Mouse (Mus musculus): ENCODE data around the gene Klf13. TPM values are rescaled to one million over a fixed set of nuclear protein-coding genes. Genes with fewer than 3 reads are reported as not detected.
A peak's percentile ranks its signal among the peaks of the same experiment; 100 is the strongest.

The Klf13 gene
- total RNA-seq, 2 experiments from 2014 or later: 200 to 216 TPM

DNA sequence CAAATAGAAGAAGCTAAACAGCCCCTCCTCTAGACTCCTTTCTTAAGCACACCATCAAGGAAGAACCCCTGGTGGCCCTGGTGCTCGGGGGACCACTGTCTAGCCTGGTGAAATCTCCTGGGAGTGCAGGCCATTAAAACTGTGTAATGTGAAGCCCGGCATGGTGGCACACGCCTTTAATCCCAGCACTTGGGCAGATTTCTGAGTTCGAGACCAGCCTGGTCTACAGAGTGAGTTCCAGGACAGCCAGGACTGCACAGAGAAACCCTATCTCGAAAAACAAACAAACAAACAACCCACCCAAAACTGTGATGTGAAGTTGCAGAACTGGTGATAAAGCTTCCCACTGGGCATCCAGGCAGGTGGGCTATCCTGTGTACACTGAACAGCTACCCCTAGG, 24.9 kb upstream of the Klf13 start:
- no peak overlapping the region for H3K4me3 ChIP-seq
- H3K27ac ChIP-seq: no peak overlapping the region
- no peak for DNase-seq (ENCODE audit: low spot score in 2 of 2)
- no peak for TF ChIP-seq CTCF (conservative IDR thresholded peaks at IDR 0.05)

DNA sequence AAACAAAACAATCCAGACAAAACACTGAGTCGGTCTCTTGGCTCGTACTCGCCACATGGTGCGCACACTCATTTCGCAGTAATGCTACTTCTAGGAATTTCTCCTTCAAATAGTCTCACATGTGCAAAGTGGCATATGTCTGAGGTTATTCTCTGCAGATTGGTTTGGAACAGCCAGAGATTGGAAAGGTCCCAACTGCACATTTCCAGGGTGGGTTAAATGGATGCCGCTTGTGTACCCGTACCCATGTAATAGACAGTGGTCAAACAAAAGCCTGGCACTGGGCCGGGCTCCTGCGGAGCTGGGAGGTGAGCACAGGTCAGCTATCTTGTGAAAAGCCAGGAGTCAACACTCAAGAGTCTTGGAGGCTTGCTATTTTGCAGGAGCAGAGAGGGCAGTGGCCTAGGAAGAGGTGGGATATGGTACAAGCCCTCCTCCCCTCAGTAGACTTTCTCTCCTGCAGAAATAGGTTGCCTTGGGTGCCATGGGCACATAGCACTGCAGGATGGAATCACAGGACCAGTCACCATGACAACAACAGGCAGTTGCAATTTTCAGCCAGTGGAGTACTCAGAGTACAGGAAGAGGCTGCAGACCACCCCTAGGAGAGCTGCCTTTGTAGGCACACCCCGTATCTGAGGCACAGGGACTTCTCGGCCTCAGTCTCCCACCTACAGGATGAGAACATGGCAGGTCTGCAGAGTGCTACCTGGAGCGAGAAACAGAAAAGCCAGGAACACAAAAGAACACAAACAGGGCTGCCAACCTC, 19.3 kb upstream of the Klf13 start:
- DNase-seq (ENCODE audit: low spot score in 2 of 2): peak in 1 of 2 experiments; percentile 58
- H3K4me3 ChIP-seq: peak overlapping the region; percentile 17; the same call in 1 of the 2 replicates
- peak overlapping the region; percentile 89 for H3K27ac ChIP-seq
- TF ChIP-seq CTCF (conservative IDR thresholded peaks at IDR 0.05): no peak

DNA sequence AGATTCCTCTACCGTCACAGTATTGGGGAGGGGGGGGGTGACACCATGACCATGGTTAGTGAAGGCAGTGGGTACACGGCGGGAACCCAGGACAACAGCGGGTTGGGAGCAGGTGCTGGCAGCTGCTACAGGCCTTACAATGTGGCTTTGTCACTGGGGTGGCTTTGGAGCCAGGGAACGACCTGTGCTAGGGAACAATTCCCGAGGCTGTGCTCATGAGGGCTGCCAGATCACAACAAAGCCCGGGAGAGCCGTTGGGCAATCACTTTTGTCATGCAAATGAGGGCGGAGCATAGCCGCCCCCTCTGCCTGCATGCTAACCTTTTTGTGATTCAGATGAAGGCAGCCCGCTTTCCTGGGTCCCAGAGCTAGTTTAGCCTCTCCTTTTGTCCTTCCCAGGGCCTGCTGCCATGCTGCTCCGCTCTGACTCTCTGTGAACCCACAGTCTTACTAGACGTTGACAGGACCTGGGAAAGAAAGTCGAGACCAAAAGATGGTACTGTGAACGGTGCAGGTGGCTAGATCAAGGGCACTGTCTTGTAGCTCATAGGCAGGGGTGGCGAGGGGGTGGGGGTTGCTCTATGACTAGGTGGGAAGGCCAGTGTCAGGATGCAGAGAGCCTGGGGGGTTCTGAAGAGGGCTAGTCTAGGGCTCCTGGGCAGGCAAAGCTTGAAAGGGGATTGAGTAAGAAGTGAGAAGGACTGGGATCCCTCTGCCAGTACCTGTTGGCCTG, 18.4 kb upstream of the Klf13 start:
- peak overlapping the region; percentile 89 for H3K27ac ChIP-seq
- peak overlapping the region; percentile 17; the same call in 1 of the 2 replicates for H3K4me3 ChIP-seq
- peak; percentile 70 to 79 for DNase-seq (ENCODE audit: low spot score in 2 of 2)
- no peak for TF ChIP-seq CTCF (conservative IDR thresholded peaks at IDR 0.05)

DNA sequence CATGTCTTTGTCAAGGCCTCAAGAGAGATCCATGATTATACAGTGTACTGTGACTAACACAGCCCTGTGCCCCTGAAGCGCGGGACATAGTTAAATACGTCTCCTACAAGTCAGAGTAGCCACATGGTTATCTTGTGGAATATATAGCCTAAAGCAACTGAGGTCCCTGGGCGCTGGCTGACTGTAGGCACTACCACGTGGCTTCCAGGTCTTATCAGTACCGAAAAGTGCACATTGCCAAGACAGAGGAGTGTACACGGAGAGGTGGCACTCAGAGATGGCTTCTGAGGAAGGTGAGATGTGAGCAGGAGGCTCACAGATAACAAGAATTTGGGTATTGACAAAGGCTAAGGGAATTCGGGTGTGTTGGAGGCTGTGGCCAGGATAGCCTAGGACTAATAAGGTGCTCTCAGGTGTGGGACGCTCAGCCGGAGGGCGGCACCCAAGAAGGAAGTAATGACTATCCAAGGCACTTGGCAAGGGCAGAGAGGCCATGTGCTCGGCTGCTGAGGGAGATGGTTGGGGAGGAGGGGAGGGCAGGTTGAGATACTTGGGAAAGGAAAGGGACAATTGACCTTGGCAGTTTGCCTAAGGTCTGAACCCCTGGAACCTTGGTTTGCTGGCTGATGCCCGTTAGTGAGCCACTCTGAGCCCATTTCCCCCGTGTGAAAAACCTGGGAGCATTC, 17.6 kb upstream of the Klf13 start:
- DNase-seq (ENCODE audit: low spot score in 2 of 2): no peak
- Histone ChIP-seq H3K4me3 (no peak overlapping the region), H3K27ac (peak overlapping the region; percentile 89)
- no peak for TF ChIP-seq CTCF (conservative IDR thresholded peaks at IDR 0.05)

DNA sequence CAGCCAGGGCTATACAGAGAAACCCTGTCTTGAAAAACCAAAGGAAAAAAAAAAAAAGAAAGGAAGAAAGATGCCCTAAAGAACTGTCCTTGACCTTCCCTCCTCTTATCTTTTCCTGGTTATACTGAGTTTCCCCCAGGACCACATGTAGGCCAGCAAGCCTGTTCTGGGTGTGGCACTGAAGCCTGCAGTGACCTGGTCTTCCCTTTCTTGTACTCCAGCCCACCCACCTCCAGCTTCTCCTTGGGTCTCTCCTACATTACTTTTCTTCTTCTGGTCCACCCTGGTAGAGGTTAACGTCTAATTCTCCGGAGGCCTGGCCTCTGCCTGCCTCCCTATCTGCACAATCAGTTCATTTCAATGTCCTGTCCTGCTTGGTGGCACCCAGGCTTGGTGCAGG, 16.7 kb upstream of the Klf13 start:
- TF ChIP-seq CTCF (conservative IDR thresholded peaks at IDR 0.05): no peak
- H3K4me3 ChIP-seq: no peak overlapping the region
- peak overlapping the region; percentile 89 for H3K27ac ChIP-seq
- DNase-seq (ENCODE audit: low spot score in 2 of 2): no peak

DNA sequence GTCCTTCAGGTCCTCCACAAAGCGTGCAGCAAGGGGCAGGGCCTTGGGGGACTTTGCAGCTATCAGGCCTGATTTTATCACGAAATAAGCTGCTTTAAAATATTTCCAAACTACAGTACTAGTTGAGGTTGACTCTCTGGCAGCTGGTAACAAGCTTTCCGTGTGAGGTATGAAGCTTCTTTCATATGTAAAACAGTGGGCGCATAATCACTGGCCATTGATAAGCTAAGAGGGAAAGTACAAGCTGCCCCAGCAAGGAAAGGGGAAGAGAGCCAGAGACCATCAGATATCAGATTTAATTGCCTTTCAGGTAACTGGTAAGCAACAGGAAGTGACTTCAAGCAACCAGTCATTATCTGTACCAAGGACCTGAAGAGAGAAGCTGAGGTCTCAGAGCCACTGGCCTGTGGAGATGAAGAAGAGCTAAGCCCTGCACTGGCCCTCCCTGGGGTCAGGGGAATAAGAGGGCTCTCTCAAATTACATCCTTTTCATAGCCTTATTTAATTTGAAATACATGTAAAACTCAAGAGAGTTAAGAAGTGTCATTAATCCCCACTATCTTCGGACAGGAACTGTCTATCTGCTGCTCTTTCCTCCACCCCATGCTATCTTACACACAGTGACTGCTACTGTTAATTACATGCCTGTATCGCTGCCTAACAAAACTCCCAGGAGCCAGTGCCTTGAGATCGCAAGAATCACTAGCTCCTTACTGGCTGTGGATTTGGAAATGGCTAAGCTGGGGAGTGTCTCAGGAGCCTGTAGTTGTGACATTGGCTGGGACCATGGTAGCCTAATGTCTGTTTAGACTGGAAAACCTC, 13.6 kb upstream of the Klf13 start:
- Histone ChIP-seq H3K4me3 (no peak overlapping the region), H3K27ac (peak overlapping the region; percentile 88)
- no peak for TF ChIP-seq CTCF (conservative IDR thresholded peaks at IDR 0.05)
- DNase-seq (ENCODE audit: low spot score in 2 of 2): no peak

DNA sequence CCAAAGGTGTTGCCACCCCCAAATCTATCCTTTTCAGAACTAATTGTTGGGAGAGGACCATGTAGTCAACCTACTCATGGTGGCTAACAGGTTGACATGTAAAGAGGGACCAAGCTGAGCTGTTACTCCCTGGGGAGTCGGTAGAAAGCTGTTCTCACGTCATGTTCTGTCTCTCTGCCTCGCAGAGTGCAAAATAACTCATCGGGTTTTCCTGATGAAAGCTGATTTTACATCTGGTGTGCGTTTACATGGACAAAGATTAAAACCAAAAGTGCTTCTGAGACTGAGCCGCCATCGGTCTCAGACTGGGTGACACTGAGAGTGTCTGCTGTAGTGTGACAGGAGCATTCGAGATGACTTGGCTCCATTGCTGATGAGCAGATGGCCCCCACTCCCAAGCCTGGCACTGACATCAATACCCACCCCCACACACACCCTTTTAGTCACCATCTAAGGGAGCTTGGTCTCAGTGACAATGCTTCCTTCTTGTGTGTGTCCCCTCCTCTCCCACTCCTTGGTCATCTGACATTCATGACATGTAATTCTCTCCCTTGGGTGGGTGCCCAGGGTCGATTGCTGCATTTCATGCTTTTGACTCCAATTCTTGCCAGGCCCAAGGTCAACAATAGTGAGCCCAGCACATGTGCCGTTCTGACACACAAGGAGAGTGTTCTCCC, 12.4 kb upstream of the Klf13 start:
- no peak overlapping the region for H3K4me3 ChIP-seq
- no peak for TF ChIP-seq CTCF (conservative IDR thresholded peaks at IDR 0.05)
- H3K27ac ChIP-seq: peak overlapping the region; percentile 88
- DNase-seq (ENCODE audit: low spot score in 2 of 2): peak; percentile 69 to 82

DNA sequence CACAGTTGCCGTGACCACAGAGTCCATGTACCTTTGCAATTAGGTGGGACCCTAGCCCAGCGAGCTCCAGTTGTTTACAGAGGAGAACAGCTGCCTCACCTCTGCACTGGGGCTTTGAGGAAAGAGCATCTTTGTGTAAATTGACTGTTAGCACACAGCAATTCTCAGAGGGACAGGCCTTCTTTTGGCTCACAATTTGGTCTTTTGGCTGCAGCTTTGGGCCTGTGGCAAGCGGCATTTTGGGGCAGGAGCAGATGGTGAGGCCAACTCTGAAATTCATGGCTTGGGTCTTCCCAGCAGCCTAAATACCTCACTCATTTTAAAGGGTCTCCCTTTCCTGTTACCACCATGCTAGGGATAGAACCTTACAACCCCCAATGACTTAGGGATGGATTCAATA, 10.5 kb upstream of the Klf13 start:
- Histone ChIP-seq H3K4me3 (no peak overlapping the region), H3K27ac (no peak overlapping the region)
- TF ChIP-seq CTCF (conservative IDR thresholded peaks at IDR 0.05): no peak
- DNase-seq (ENCODE audit: low spot score in 2 of 2): no peak

DNA sequence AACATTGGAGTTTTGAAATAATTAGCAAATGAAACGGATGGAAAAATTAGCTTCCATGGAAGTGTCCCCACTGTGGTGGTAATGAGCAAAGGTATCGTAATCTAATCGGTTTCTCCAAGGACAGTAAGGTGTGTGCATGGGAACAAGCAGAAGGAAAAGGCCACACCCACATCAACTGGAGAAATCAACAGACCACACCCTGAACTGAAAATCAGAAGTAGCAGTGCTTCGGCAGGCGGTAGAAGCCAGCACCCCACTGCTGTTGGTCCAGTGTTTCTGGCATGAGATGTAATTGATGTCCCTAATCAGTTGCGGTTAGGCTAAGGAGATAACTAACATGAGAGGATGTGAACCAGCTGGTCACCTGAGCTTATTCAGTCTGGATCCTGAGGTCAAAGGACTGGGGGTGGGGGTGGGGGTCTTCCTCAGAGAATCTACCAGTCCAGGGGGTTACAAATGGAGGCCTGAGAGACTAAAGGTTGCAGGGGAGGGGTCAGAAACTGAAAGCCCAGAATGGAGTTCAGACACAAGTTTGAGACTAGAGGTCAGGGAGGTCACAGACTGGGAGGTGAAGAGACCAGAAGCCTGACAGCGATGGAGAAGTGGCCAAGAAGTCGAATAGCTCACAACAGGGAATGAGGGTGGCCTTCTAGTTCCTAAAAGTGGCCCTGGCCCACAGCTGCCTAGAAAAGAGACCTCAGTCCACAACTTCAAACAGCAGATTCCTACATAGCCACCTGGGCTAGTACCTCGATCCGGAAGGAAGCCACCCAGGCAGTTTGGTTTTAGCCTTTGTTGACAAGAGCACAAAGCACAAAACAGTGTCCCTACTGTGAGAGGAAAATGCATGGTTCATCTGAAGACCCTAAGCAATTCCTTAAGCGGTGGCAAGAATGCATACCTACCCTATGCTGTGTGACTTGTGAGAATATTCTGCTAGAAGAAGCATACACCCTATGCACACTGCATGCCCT, 9.1 kb upstream of the Klf13 start:
- Histone ChIP-seq H3K4me3 (no peak overlapping the region), H3K27ac (no peak overlapping the region)
- DNase-seq (ENCODE audit: low spot score in 2 of 2): no peak
- TF ChIP-seq CTCF (conservative IDR thresholded peaks at IDR 0.05): no peak

DNA sequence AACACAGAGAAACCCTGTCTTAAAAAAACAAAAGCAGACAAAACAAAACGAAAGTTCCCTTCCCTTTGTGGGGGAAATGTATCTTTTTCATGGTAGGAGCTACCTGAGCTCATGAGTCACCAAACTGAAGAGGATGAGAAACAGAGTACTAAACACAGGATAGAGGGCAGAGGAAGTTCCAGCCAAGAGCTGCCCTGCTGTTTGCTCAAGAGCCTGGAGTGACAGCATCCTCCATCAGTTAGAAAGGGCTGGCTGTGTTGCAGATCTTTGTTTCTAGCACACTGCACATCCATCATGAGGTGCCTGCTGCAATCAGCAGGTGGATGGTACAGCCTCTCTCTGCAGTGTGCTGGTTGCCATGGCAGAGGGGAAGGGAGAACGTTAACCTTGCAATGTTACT, 5.2 kb upstream of the Klf13 start:
- Histone ChIP-seq H3K27ac (peak overlapping the region; percentile 44; the same call in 1 of the 2 replicates), H3K4me3 (no peak overlapping the region)
- DNase-seq (ENCODE audit: low spot score in 2 of 2): no peak
- TF ChIP-seq CTCF (conservative IDR thresholded peaks at IDR 0.05): no peak

DNA sequence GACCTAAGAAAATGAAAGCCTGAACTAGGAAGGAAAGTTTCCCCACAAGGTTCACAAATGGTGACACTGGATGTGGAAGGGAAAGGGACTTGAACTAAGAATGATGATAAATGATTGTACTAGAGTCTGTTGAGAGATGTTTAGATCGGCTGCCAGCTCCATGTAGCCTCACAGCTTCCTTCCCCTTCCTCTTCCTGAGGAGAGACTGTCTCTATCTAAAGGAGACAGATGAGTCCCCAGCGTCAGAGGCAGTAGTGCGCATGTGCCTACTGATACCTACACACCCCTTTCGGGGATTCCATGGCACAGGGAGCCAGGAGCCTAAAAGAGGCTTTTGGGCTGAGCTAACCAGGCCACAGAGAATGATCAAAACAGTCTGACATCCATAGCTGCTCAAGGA, 2.8 kb upstream of the Klf13 start:
- TF ChIP-seq CTCF (conservative IDR thresholded peaks at IDR 0.05): no peak
- H3K27ac ChIP-seq: no peak overlapping the region
- no peak overlapping the region for H3K4me3 ChIP-seq
- no peak for DNase-seq (ENCODE audit: low spot score in 2 of 2)

Measured in layer of hippocampus, adult 2 months (tissue).